Mouse (Mus musculus) gonadal fat pad, adult 2 months (tissue): ENCODE results near the gene Igfbp4. TPM values are rescaled to one million over a fixed set of nuclear protein-coding genes. Genes with fewer than 3 reads are reported as not detected.

Source experiments
- DNase-seq: peaks from one replicate; pipeline ENCODE4 v3.0.0-alpha.2; 2012; ENCODE audit warnings: low read depth
- polyA plus RNA-seq: library from polyadenylated mRNA; depleted of rRNA; stranded (reverse); fragments of >200 nt; gene quantifications from 2 replicates; pipeline ENCODE4 v1.2.3, GENCODE M21; 2012

Gene Igfbp4
- polyA plus RNA-seq, 1 experiment: 525 TPM

- DNase-seq: no peak
Measured at GRCm38 (mm10) chr11:99041841-99042780, 1.1 kb downstream of the Igfbp4 start.

- DNase-seq: no peak
Measured at GRCm38 (mm10) chr11:99042834-99043431, 1.9 kb downstream of the Igfbp4 start.

- DNase-seq: no peak
Measured at GRCm38 (mm10) chr11:99043632-99044031, 2.6 kb downstream of the Igfbp4 start.

- DNase-seq: no peak
Measured at GRCm38 (mm10) chr11:99044306-99044705, 3.3 kb downstream of the Igfbp4 start.

- no peak for DNase-seq
Measured at GRCm38 (mm10) chr11:99045159-99045889, 4.3 kb downstream of the Igfbp4 start.

GRCm38 (mm10) chr11:99047120-99047519, 6.1 kb downstream of the Igfbp4 start:
- no peak for DNase-seq

GRCm38 (mm10) chr11:99047643-99048042, 6.6 kb downstream of the Igfbp4 start:
- DNase-seq: no peak

- DNase-seq: no peak
Measured at GRCm38 (mm10) chr11:99055143-99055542, 14.1 kb downstream of the Igfbp4 start.

GRCm38 (mm10) chr11:99055571-99056452, 14.8 kb downstream of the Igfbp4 start:
- no peak for DNase-seq

GRCm38 (mm10) chr11:99060435-99060834, 19.4 kb downstream of the Igfbp4 start:
- DNase-seq: no peak

- no peak for DNase-seq
Measured at GRCm38 (mm10) chr11:99062661-99063060, 21.6 kb downstream of the Igfbp4 start.

- no peak for DNase-seq
Measured at GRCm38 (mm10) chr11:99063406-99064131, 22.5 kb downstream of the Igfbp4 start.

GRCm38 (mm10) chr11:99065353-99065752, 24.3 kb downstream of the Igfbp4 start:
- DNase-seq: no peak

GRCm38 (mm10) chr11:99065979-99066378, 24.9 kb downstream of the Igfbp4 start:
- DNase-seq: no peak

- DNase-seq: no peak
Measured at GRCm38 (mm10) chr11:99067591-99067990, 26.5 kb downstream of the Igfbp4 start.

GRCm38 (mm10) chr11:99068455-99068854, 27.4 kb downstream of the Igfbp4 start:
- DNase-seq: no peak

- DNase-seq: no peak
Measured at GRCm38 (mm10) chr11:99071866-99072265, 30.8 kb downstream of the Igfbp4 start.

- no peak for DNase-seq
Measured at GRCm38 (mm10) chr11:99073781-99074180, 32.7 kb downstream of the Igfbp4 start.

- DNase-seq: no peak
Measured at GRCm38 (mm10) chr11:99076744-99077319, 35.8 kb downstream of the Igfbp4 start.

- no peak for DNase-seq
Measured at GRCm38 (mm10) chr11:99077869-99078268, 36.8 kb downstream of the Igfbp4 start.
